Mouse (Mus musculus) testis, postnatal 14 days (tissue): Measurements from ENCODE around the gene Tgfbr3.

Source experiments
- DNase-seq: peaks from one replicate; pipeline ENCODE4 v3.0.0; 2021; ENCODE audit warnings: low spot score

Tgfbr3 gene

GRCm38 (mm10) chr5:107106793-107107192 is 182.6 kb downstream of the Tgfbr3 start:
- no peak for DNase-seq

- no peak for DNase-seq
Measured at GRCm38 (mm10) chr5:107106139-107106538, 183.3 kb downstream of the Tgfbr3 start.

- no peak for DNase-seq
Measured at GRCm38 (mm10) chr5:107103591-107103990, 185.8 kb downstream of the Tgfbr3 start.

GRCm38 (mm10) chr5:107102916-107103315 is 186.5 kb downstream of the Tgfbr3 start:
- DNase-seq: no peak

GRCm38 (mm10) chr5:107101684-107102083 is 187.7 kb downstream of the Tgfbr3 start:
- DNase-seq: no peak

- no peak for DNase-seq
Measured at GRCm38 (mm10) chr5:107101135-107101534, 188.3 kb downstream of the Tgfbr3 start.

GRCm38 (mm10) chr5:107099634-107100033 is 189.8 kb downstream of the Tgfbr3 start:
- no peak for DNase-seq

GRCm38 (mm10) chr5:107099076-107099475 is 190.4 kb downstream of the Tgfbr3 start:
- peak; percentile 49 for DNase-seq

GRCm38 (mm10) chr5:107098007-107098406 is 191.4 kb downstream of the Tgfbr3 start:
- no peak for DNase-seq

GRCm38 (mm10) chr5:107097314-107097713 is 192.1 kb downstream of the Tgfbr3 start:
- DNase-seq: no peak

GRCm38 (mm10) chr5:107094233-107094632 is 195.2 kb downstream of the Tgfbr3 start:
- no peak for DNase-seq

GRCm38 (mm10) chr5:107093253-107093652 is 196.2 kb downstream of the Tgfbr3 start:
- DNase-seq: no peak

GRCm38 (mm10) chr5:107092137-107092536 is 197.3 kb downstream of the Tgfbr3 start:
- no peak for DNase-seq

- no peak for DNase-seq
Measured at GRCm38 (mm10) chr5:107089966-107090365, 199.5 kb downstream of the Tgfbr3 start.

- DNase-seq: peak; percentile 70
Measured at GRCm38 (mm10) chr5:107087829-107088808, 201.3 kb downstream of the Tgfbr3 start.

GRCm38 (mm10) chr5:107087291-107087690 is 202.1 kb downstream of the Tgfbr3 start:
- DNase-seq: peak; percentile 78

GRCm38 (mm10) chr5:107086166-107086565 is 203.3 kb downstream of the Tgfbr3 start:
- no peak for DNase-seq

- no peak for DNase-seq
Measured at GRCm38 (mm10) chr5:107084431-107084830, 205.0 kb downstream of the Tgfbr3 start.

- no peak for DNase-seq
Measured at GRCm38 (mm10) chr5:107082011-107082410, 207.4 kb downstream of the Tgfbr3 start.

GRCm38 (mm10) chr5:107080986-107081624 is 208.3 kb downstream of the Tgfbr3 start:
- DNase-seq: no peak

- no peak for DNase-seq
Measured at GRCm38 (mm10) chr5:107079920-107080319, 209.5 kb downstream of the Tgfbr3 start.

GRCm38 (mm10) chr5:107079146-107079638 is 210.2 kb downstream of the Tgfbr3 start:
- DNase-seq: peak; percentile 20

GRCm38 (mm10) chr5:107078361-107078760 is 211.1 kb downstream of the Tgfbr3 start:
- DNase-seq: no peak
